Mouse (Mus musculus) cerebellum, adult 2 months (tissue): ENCODE data around the gene Cfap100. TPM values are rescaled to one million over a fixed set of nuclear protein-coding genes. Genes with fewer than 3 reads are reported as not detected.

Experiments used
- DNase-seq, 2 experiments: peaks; one replicate each; pipeline ENCODE4 v3.0.0; 2021
- H3K27ac ChIP-seq: fragments of 200-500 bp; 2 replicates; pipeline ENCODE4 v1.5.1; 2012; ENCODE audit warnings: low read length, control low read depth, inconsistent platforms; ENCODE audit not compliant: insufficient read depth
- H3K27me3 ChIP-seq: fragments of 200-500 bp; 2 replicates; pipeline ENCODE4 v1.6.1; 2012; ENCODE audit warnings: inconsistent platforms, mild to moderate bottlenecking, low read length, moderate library complexity; ENCODE audit not compliant: control insufficient read depth, insufficient read depth
- H3K4me1 ChIP-seq: fragments of 200-500 bp; 2 replicates; pipeline ENCODE4 v1.6.1; 2011; ENCODE audit warnings: low read length; ENCODE audit not compliant: control insufficient read depth, insufficient read depth
- H3K4me3 ChIP-seq: fragments of 200-500 bp; replicated peaks from 2 replicates; pipeline ENCODE3; 2011; ENCODE audit warnings: mild to moderate bottlenecking, low read depth, low read length, control low read depth; ENCODE audit not compliant: insufficient read depth
- CTCF ChIP-seq: fragments of 200-500 bp; IDR thresholded peaks from 2 replicates; pipeline ENCODE4 v1.5.1; 2011; ENCODE audit warnings: low read depth, mild to moderate bottlenecking, control low read depth, low read length, moderate library complexity, borderline replicate concordance; ENCODE audit not compliant: insufficient read depth
- POLR2A ChIP-seq: fragments of 200-500 bp; IDR thresholded peaks from 2 replicates; pipeline ENCODE4 v1.6.1; 2011; ENCODE audit warnings: low read length, control low read depth, borderline replicate concordance; ENCODE audit not compliant: insufficient read depth
- WGBS: fragments of 180-500 bp; shearing (Covaris S2); methylation state at CpG from one replicate; pipeline ENCODE4 v1.1.7; 2018; 5-methylcytosine and 5-hydroxymethylcytosine counted together
- polyA plus RNA-seq: library from polyadenylated mRNA; depleted of rRNA; stranded (reverse); fragments of >200 nt; gene quantifications from 2 replicates; pipeline ENCODE4 v1.2.3, GENCODE M21; 2012; rRNA removed

Cfap100 gene
- polyA plus RNA-seq, 1 experiment = 5.3 TPM

DNA sequence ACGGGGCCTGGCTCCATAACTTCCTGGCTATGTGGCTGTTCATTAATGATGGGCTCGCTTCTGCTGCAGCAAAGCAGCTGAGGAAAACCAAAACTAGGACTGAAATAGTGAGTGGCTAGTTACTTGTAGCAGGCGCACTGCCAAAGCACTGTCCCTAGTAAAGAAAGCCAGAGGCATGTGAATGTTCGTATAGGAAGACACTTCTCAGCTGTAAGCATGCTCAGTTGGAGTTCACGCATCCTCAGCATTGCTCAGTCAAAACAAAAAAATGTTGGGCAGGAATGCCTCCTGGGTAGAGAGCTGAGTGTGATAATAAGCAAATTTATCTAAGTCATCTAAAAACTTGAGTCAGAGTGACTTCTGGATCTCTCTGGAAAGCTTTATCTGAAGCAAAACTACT is 70.5 kb downstream of the Cfap100 start:
- no peak overlapping the region for H3K4me3 ChIP-seq
- WGBS = 74% methylated on average over 5 of the region's 5 CpGs
- no peaks in the 10 kb centered on the region for H3K4me1 ChIP-seq

More for the DNA sequence above, 70.5 kb downstream of the Cfap100 start:
- no peak for DNase-seq
- Histone ChIP-seq H3K27ac (no peak overlapping the region), H3K27me3 (no peaks in the 10 kb centered on the region)
- TF ChIP-seq POLR2A (no peak), CTCF (no peak)

Other genes with a start within 250 kb of the Cfap100 start
- not detected in 2 replicates for gene V1ra8, start 226.0 kb downstream of the Cfap100 start, polyA plus RNA-seq
- gene Vmn1r53, start 204.4 kb downstream of the Cfap100 start, polyA plus RNA-seq = not detected in 2 replicates
- not detected in 2 replicates for gene Vmn1r54, start 182.5 kb downstream of the Cfap100 start, polyA plus RNA-seq
- not detected in 2 replicates for gene BC048671, start 127.6 kb downstream of the Cfap100 start, polyA plus RNA-seq
- not detected in 2 replicates for gene Chst13, start 103.6 kb downstream of the Cfap100 start, polyA plus RNA-seq
- gene Uroc1, start 95.5 kb downstream of the Cfap100 start, polyA plus RNA-seq = not detected in 2 replicates
- 20.3 and 21.5 TPM in 2 replicates for gene Zxdc, start 59.3 kb downstream of the Cfap100 start, polyA plus RNA-seq
- 26.1 and 28.4 TPM in 2 replicates for gene Klf15, start 33.8 kb upstream of the Cfap100 start, polyA plus RNA-seq
- gene Aldh1l1, start 57.6 kb upstream of the Cfap100 start, polyA plus RNA-seq = 50.1 and 56.3 TPM in 2 replicates
- gene Slc41a3, start 175.9 kb upstream of the Cfap100 start, polyA plus RNA-seq = 32.8 and 36.1 TPM in 2 replicates